Mouse (Mus musculus) CH12F3 (cell line): ENCODE measurements around the gene Ppp2r5c.

Experiments
- in situ Hi-C: fragments of 300-500 bp; cut with MboI; formaldehyde crosslinking; loops from 2 replicates; pipeline ENCODE4 v1.14.3; 2020; ENCODE audit warnings: low sequenced_read_pairs

Gene Ppp2r5c

DNA sequence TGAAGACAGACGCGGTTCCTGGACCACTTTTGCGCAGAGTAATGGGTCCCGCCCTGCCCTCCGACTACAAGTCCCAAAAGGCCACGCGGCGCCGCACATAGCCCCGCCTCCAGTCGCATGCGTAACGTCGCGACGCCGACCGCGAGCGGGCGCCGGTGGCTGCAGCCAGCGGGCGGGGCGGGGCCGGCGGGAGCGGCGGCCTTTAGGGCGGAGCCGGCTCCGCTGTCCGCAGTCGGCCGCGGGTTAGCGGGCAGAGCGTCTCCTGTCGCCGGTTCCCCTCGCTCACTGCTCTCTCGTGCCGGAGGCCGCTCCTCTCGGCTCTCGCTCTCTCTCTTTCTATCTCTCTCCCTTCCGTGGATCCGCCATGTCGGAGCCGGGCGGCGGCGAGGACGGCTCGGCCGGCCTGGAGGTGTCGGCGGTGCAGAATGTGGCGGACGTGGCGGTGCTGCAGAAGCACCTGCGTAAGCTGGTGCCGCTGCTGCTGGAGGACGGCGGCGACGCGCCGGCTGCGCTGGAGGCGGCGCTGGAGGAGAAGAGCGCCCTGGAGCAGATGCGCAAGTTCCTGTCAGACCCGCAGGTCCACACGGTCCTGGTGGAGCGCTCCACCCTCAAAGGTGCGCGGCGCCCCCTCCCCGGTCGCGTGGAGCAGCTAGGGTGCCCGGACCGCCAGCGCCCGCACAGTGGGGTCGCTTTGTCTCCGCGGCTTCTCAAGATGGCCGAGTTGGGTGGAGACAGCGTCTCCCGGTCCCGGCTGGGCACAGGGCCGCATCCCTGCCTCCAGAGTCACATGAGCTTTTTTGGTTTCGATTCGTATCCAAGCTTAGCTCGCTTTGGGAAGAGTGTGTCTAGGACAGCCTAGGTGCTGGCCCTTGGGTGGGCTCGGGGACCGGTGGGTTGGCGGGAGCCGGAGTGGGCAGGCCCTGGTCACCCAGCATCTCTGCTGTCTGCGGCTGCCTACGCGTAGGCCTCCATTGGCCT lies 154.6 kb downstream of the Ppp2r5c start, which contains the start of gene Dync1h1:
Gene Dync1h1 (plus strand): TSS at position 212 of the 978 bp plus-strand sequence.
- in situ Hi-C loops: loop anchor here (25.0 kb wide), 1 partner anchor 236 kb away; the partner anchor contains the start of gene Mok

DNA sequence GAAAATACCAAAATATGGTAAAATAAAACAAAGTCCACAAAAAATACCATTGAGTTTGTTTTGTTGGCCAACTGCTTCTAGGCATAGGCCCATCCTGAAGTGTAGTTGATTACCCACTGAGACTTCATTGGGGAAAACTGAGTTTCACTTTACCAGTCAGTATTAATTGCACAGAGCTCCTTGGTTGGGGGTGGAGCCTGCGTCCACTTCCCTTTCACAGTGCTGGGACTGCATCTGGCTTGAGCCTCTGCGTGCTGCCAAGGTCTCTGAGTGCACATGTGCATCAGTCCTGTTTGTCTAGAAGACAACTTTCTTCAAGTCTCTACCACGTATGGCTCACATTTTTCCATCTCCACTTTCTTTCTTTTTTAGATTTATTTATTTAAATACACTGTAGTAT lies 159.2 kb downstream of the Ppp2r5c start:
- in situ Hi-C loops: loop anchor here (25.0 kb wide), 1 partner anchor 231 kb away; the partner anchor contains the start of gene Mok

DNA sequence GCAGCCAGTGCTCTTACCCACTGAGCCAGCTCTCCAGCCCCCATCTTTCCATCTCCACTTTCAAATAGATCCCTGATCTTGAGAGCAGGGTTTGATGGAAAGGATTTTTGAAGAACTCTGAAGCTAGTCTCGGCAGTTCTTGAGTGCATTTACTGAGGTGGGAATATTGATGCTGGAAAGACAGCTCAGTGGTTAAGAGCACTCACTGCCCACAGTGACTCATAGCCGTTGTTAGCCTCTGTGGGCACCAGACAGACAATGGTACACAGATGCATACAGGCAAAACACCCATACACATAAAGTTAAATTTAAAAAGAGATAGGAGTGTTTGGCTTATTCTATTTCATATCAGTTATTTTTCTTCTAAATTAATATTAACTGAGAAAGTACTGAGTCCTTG lies 159.8 kb downstream of the Ppp2r5c start:
- in situ Hi-C loops: loop anchor here (25.0 kb wide), 1 partner anchor 231 kb away; the partner anchor contains the start of gene Mok

DNA sequence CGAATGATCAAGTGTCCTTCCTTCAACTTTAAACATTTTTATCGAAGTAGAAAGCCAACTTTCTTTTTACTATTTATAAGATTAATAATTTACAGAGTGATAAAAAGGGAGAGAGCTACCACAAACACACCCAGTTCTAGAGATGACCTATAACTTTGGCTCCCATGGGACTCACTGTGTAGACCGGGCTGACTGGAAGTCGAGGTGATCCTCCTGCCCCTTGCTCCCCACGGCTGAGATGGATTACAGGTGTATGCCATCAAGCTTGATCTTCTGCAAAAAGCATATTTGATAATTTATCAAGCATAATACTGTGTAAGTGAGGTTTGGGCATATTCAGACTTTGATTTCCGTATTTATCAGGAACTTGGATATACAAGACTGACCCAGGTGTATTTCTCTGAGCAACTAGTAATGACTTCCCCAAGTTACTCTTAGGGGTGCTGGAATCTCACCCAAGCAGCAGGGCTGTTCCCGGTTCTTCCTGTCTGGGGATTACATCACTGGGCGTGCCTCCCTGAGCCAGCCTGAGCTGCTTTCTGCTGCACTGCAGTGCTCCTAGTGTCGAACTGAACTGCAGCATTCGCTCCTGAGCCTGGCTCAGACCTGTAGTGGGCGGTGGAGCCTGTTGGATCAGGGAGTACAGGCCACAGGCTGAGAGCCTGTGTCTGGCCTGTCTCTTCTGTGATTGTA lies 161.7 kb downstream of the Ppp2r5c start:
- in situ Hi-C loops: loop anchor here (25.0 kb wide), 1 partner anchor 229 kb away; the partner anchor contains the start of gene Mok

DNA sequence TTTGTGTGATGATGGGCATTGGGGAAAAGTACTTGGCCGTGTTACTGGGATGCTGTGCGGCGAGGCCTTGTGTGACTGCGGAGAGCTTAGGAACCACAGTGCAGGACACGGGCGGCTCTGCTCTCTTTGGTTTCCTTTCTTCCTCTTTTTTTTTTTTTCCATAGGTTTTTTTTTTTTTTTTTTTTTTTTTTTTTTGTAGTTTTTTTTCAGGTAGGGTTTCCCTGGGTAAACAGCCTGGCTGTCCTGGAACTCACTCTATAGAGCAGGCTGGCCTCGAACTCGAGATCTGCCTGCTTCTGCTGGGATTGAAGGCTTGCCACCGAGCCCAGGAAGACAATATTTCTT lies 162.2 kb downstream of the Ppp2r5c start:
- in situ Hi-C loops: loop anchor here (25.0 kb wide), 1 partner anchor 228 kb away; the partner anchor contains the start of gene Mok

GRCm38 (mm10) chr12:110610713-110611112 lies 163.8 kb downstream of the Ppp2r5c start:
- in situ Hi-C loops: loop anchor here (25.0 kb wide), 1 partner anchor 227 kb away; the partner anchor contains the start of gene Mok

DNA sequence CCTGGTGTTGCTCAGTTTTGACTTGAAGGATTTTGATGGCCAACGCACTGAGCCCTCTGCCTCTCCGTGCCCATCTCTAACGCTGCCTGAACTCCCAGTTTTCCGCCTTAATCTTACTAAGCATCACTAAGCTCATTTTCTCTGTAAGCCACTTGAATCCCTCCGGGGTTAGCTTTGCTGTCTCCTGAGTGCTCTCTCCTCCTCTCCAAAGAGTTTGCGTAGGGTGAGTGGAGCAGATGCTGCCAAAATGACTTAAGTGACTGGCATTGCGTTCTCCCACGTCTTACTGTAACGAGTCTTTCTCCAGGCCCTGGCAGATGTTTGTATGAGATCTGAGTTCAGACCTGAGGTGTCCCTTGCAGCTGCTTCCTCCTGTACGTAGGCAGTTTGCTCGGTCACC lies 183.1 kb downstream of the Ppp2r5c start:
- in situ Hi-C loops: no loop called here
